Comparison of ENCODE assay signal across 16 mouse cellular contexts in the genomic region with DNA sequence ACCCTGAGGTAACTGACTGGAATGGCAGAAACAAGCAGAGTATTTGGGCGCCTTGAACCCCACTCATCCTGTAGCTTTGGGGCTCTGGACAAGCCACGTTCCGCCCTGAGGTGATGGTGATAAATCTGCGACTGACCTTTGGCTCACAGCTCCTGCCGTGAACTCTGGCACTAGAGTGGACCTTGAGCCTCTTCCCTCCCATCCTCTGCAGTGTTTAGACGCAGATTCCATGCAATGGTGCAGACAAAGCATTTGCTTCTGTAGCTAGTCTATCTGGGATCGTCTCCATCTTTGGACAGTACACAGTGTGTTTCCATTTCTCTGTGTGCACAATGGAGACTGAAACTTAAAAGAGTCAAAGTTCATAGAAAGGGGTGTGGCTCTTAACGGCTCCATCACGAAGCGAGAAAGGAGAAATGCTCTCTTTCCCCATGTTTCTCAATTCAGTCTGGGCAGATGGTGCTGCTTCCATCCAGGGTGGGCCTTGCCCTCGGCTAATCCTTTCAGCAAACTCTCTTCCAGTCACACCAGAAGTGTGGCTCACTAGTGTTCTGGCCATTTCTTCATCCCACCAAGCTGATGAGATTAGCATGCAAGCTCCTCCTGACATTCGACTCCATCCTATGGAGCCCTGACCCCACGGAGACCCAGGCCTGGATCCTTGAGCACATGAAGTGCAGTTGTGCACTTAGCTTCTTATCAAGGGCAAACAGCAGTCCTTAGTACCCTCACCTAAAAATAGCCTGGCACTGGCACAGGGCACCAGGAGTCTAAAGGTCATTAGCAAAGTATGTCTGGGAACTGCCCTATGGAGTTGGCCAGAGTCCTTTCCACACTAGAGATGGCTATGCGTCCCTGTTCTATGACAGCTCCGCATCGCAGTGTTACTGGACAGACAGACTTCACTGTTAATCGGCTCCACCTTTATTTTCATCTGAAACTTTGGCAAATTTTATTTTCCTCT. TPM values are rescaled to one million over a fixed set of nuclear protein-coding genes. Genes with fewer than 3 reads are reported as not detected.
A peak's percentile ranks its signal among the peaks of the same experiment; 100 is the strongest.
DNase-seq lines count a peak whose midpoint lies in the region; ATAC-seq and TF ChIP-seq lines count a peak whose summit lies in the region.
"Had no signal": no experiment of that assay in that cellular context is flagged by ENCODE, and none has a peak within 500 bp of the region (broad histone marks: within the 10 kb centered on the region; RNA-seq: fewer than 3 reads in every experiment).

No protein-coding gene starts in this region.

- H3K4me2 ChIP-seq in liver, embryonic 11.5 days = no peak overlapping the region
- H3K4me2 ChIP-seq in liver, embryonic 12.5 days = no peak overlapping the region
- H3K4me2 ChIP-seq in heart, postnatal 0 days (ENCODE audit: low read depth, low read length) = no peak overlapping the region
- H3K4me2 ChIP-seq in midbrain, postnatal 0 days (ENCODE audit: low read depth, low read length, poor library complexity, severe bottlenecking) = no peak overlapping the region
- H3K4me2 ChIP-seq: lung, embryonic 14.5 days had no signal

- no peaks in the 10 kb centered on the region for H3K9me3 ChIP-seq in liver, embryonic 11.5 days (ENCODE audit: control insufficient read depth, low read length)
- no peaks in the 10 kb centered on the region for H3K9me3 ChIP-seq in liver, embryonic 12.5 days (replicated peaks)
- H3K9me3 ChIP-seq in heart, postnatal 0 days (replicated peaks; ENCODE audit: control insufficient read depth, low read length) = no peaks in the 10 kb centered on the region
- no peaks in the 10 kb centered on the region for H3K9me3 ChIP-seq in midbrain, postnatal 0 days (ENCODE audit: low read length)

- H3K4me3 ChIP-seq in liver, embryonic 11.5 days (ENCODE audit: low read depth, low read length) = no peak overlapping the region
- no peak overlapping the region for H3K4me3 ChIP-seq in liver, embryonic 12.5 days
- H3K4me3 ChIP-seq in heart, postnatal 0 days (ENCODE audit: low read depth, low read length) = no peak overlapping the region
- H3K4me3 ChIP-seq in midbrain, postnatal 0 days (ENCODE audit: low read depth, low read length) = no peak overlapping the region

- no peaks in the 10 kb centered on the region for H3K36me3 ChIP-seq in liver, embryonic 11.5 days (ENCODE audit: control insufficient read depth, insufficient read depth, low read length)
- no peaks in the 10 kb centered on the region for H3K36me3 ChIP-seq in liver, embryonic 12.5 days
- H3K36me3 ChIP-seq in heart, postnatal 0 days (replicated peaks; ENCODE audit: control insufficient read depth, insufficient read depth, low read length) = no peaks in the 10 kb centered on the region
- H3K36me3 ChIP-seq in midbrain, postnatal 0 days (ENCODE audit: insufficient read depth, low read length) = no peaks in the 10 kb centered on the region

- TF ChIP-seq EP300 in heart, postnatal 0 days (IDR thresholded peaks at IDR 0.05; ENCODE audit: low read depth) = 0 out of 2 replicates have a peak, but pooled peaks have one; percentile 43

- TF ChIP-seq CTCF in heart, postnatal 0 days (IDR thresholded peaks at IDR 0.05; ENCODE audit: low read depth) = no peak
- no peak for TF ChIP-seq CTCF in midbrain, postnatal 0 days (IDR thresholded peaks at IDR 0.05)

- H3K4me1 ChIP-seq in liver, embryonic 11.5 days (replicated peaks; ENCODE audit: control insufficient read depth, insufficient read depth, low read length) = no peaks in the 10 kb centered on the region
- no peaks in the 10 kb centered on the region for H3K4me1 ChIP-seq in liver, embryonic 12.5 days
- peaks cover 11% of the 10 kb centered on the region for H3K4me1 ChIP-seq in heart, postnatal 0 days (ENCODE audit: control insufficient read depth, insufficient read depth)
- 0 out of 2 replicates have a peak, but pooled peaks cover 3% of the 10 kb centered on the region for H3K4me1 ChIP-seq in midbrain, postnatal 0 days (ENCODE audit: insufficient read depth, low read length)

- H3K27me3 ChIP-seq in liver, embryonic 11.5 days (replicated peaks; ENCODE audit: control insufficient read depth, insufficient read depth, low read length) = no peaks in the 10 kb centered on the region
- H3K27me3 ChIP-seq in liver, embryonic 12.5 days (replicated peaks) = no peaks in the 10 kb centered on the region
- no peaks in the 10 kb centered on the region for H3K27me3 ChIP-seq in heart, postnatal 0 days (ENCODE audit: control insufficient read depth, insufficient read depth, low read length)
- no peaks in the 10 kb centered on the region for H3K27me3 ChIP-seq in midbrain, postnatal 0 days (ENCODE audit: insufficient read depth, low read length)

- 0 out of 2 replicates have a peak, but pooled peaks have one; percentile 20 for ATAC-seq in liver, embryonic 11.5 days (replicated peaks; ENCODE audit: low FRiP score)
- no peak for ATAC-seq in liver, embryonic 12.5 days
- peak; percentile 92 for ATAC-seq in heart, postnatal 0 days (ENCODE audit: insufficient read depth, low read depth)
- ATAC-seq in midbrain, postnatal 0 days (ENCODE audit: low FRiP score) = 0 out of 2 replicates have a peak, but pooled peaks have one; percentile 12
- ATAC-seq: CD4-positive, CD25-positive, alpha-beta regulatory T cell, adult 4 months; hindbrain, postnatal 0 days had no signal

- no peak for DNase-seq in liver, embryonic 11.5 days (ENCODE audit: low spot score)
- DNase-seq in heart, postnatal 0 days (ENCODE audit: low spot score) = peak; percentile 88
- DNase-seq in kidney, postnatal 14 days = peak; percentile 44
- DNase-seq in midbrain, postnatal 0 days (ENCODE audit: low spot score) = no peak
- DNase-seq in natural killer cell, adult 2 months (ENCODE audit: low spot score in 2 of 2) = no peak
- no peak for DNase-seq in ovary, postnatal 10 days (ENCODE audit: low spot score)
- DNase-seq in spleen, adult 12 weeks (ENCODE audit: low spot score) = no peak
- DNase-seq: cerebellum, adult 8-10 months; layer of hippocampus, adult 9-11 months; lung, embryonic 14.5 days; right cerebral cortex, adult 18-20 months had no signal

- 76% methylated on average over 17 of the region's 17 CpGs for WGBS in liver, embryonic 11.5 days
- 66% methylated on average over 17 of the region's 17 CpGs for WGBS in liver, embryonic 12.5 days (ENCODE audit: insufficient replicate concordance)
- WGBS in heart, postnatal 0 days = 54% methylated on average over 17 of the region's 17 CpGs
- 83% methylated on average over 17 of the region's 17 CpGs for WGBS in midbrain, postnatal 0 days

- H3K27ac ChIP-seq in liver, embryonic 11.5 days (ENCODE audit: low read depth, low read length) = no peak overlapping the region
- no peak overlapping the region for H3K27ac ChIP-seq in liver, embryonic 12.5 days
- H3K27ac ChIP-seq in heart, postnatal 0 days (ENCODE audit: low read depth) = peak overlapping the region; percentile 79
- H3K27ac ChIP-seq in midbrain, postnatal 0 days (ENCODE audit: low read depth, low read length) = no peak overlapping the region
- H3K27ac ChIP-seq: hindbrain, postnatal 0 days had no signal

- no peak overlapping the region for H3K9ac ChIP-seq in liver, embryonic 11.5 days (ENCODE audit: low read depth, low read length)
- no peak overlapping the region for H3K9ac ChIP-seq in liver, embryonic 12.5 days
- H3K9ac ChIP-seq in heart, postnatal 0 days (replicated peaks; ENCODE audit: low read depth, low read length) = no peak overlapping the region
- no peak overlapping the region for H3K9ac ChIP-seq in midbrain, postnatal 0 days (replicated peaks; ENCODE audit: low read length, poor library complexity, severe bottlenecking)
- H3K9ac ChIP-seq: lung, embryonic 14.5 days had no signal

RNA-seq across cellular contexts. Expression of a gene that starts 23.7 kb away (rescaled TPM):
- 0.43 and 0.52 TPM in 2 replicates for polyA plus RNA-seq in liver, embryonic 11.5 days (2014; fragmentation: Nextera tagmentation; extraction: Ambion mirVana)
- polyA plus RNA-seq in liver, embryonic 12.5 days (2016; fragmentation: Nextera tagmentation; extraction: Ambion mirVana) = 0.05 and 0.06 TPM in 2 replicates
- total RNA-seq in heart, postnatal 0 days (2014; rRNA removed; ENCODE audit: low replicate concordance) = 38.9 and 54.8 TPM in 2 replicates
- 34.3 and 34.4 TPM in 2 replicates for polyA plus RNA-seq in heart, postnatal 0 days (2015; fragmentation: Nextera tagmentation; extraction: Ambion mirVana)
- total RNA-seq in midbrain, postnatal 0 days (2014; rRNA removed) = 0.66 and 1.6 TPM in 2 replicates
- polyA plus RNA-seq in midbrain, postnatal 0 days (2015; fragmentation: Nextera tagmentation; extraction: Ambion mirVana) = 0.31 and 0.55 TPM in 2 replicates
- polyA plus RNA-seq: CD4-positive, CD25-positive, alpha-beta regulatory T cell, adult 4 months had no signal

RNA-seq across cellular contexts. Expression of a gene that starts 47.4 kb away (rescaled TPM):
- 3.5 and 4.6 TPM in 2 replicates for polyA plus RNA-seq in liver, embryonic 11.5 days (2014; fragmentation: Nextera tagmentation; extraction: Ambion mirVana)
- 5.4 and 5.7 TPM in 2 replicates for polyA plus RNA-seq in liver, embryonic 12.5 days (2016; fragmentation: Nextera tagmentation; extraction: Ambion mirVana)
- not detected in 2 replicates for total RNA-seq in heart, postnatal 0 days (2014; rRNA removed; ENCODE audit: low replicate concordance)
- 0.14 and 0.21 TPM in 2 replicates for polyA plus RNA-seq in heart, postnatal 0 days (2015; fragmentation: Nextera tagmentation; extraction: Ambion mirVana)
- 0.16 TPM in 1 of 2 replicates, not detected in the other for total RNA-seq in midbrain, postnatal 0 days (2014; rRNA removed)
- polyA plus RNA-seq in midbrain, postnatal 0 days (2015; fragmentation: Nextera tagmentation; extraction: Ambion mirVana) = 0.09 and 0.43 TPM in 2 replicates
- total RNA-seq: hindbrain, postnatal 0 days; left cerebral cortex, postnatal 14 days had no signal
- polyA plus RNA-seq: neural tube, embryonic 14.5 days had no signal

Comparison
In these comparisons a context has a peak if more than half of its experiments do, and no peak if none do; other contexts are left out.
1. DNase-seq: peak in heart, postnatal 0 days (single experiment) and kidney, postnatal 14 days (single experiment); none in liver, embryonic 11.5 days (single experiment), midbrain, postnatal 0 days (single experiment), natural killer cell, adult 2 months (0 of 2), ovary, postnatal 10 days (single experiment) and spleen, adult 12 weeks (single experiment).
2. RNA of a gene that starts 23.7 kb away (polyA plus RNA-seq): 34.3 to 34.4 TPM in heart, postnatal 0 days; 0.43 to 0.52 TPM in liver, embryonic 11.5 days, 0.31 to 0.55 TPM in midbrain, postnatal 0 days and 0.05 to 0.06 TPM in liver, embryonic 12.5 days; every median in the first group is over 10 times any median in the second.